Mouse (Mus musculus) forebrain, embryonic 12.5 days (tissue): ENCODE measurements around the gene Ankrd50. TPM values are rescaled to one million over a fixed set of nuclear protein-coding genes. Genes with fewer than 3 reads are reported as not detected.

Experiments
- ATAC-seq: fragments of 200-750 bp; cut with Nextera tagmentation; 2 replicates; pipeline ENCODE4 v1.8.0; 2017; ENCODE audit warnings: moderate TSS enrichment; ENCODE audit not compliant: low FRiP score
- H3K27ac ChIP-seq: fragments of 300-500 bp; sonication (generic); 2 replicates; pipeline ENCODE4 v1.5.1; 2016; ENCODE audit warnings: mild to moderate bottlenecking
- H3K27me3 ChIP-seq: fragments of 300-500 bp; sonication (generic); 2 replicates; pipeline ENCODE4 v1.6.1; 2016; ENCODE audit warnings: mild to moderate bottlenecking
- H3K36me3 ChIP-seq: fragments of 300-500 bp; sonication (generic); replicated peaks from 2 replicates; pipeline ENCODE4 v1.6.1; 2016; ENCODE audit warnings: mild to moderate bottlenecking
- H3K4me1 ChIP-seq: fragments of 300-500 bp; sonication (generic); 2 replicates; pipeline ENCODE4 v1.6.1; 2016
- H3K4me2 ChIP-seq: fragments of 300-500 bp; sonication (generic); 2 replicates; pipeline ENCODE4 v1.6.1; 2016; ENCODE audit warnings: mild to moderate bottlenecking, moderate library complexity
- H3K4me3 ChIP-seq: fragments of 300-500 bp; sonication (generic); replicated peaks from 2 replicates; pipeline ENCODE4 v1.5.1; 2016; ENCODE audit warnings: mild to moderate bottlenecking
- H3K9ac ChIP-seq: fragments of 300-500 bp; sonication (generic); 2 replicates; pipeline ENCODE4 v1.6.1; 2016; ENCODE audit warnings: mild to moderate bottlenecking
- H3K9me3 ChIP-seq: fragments of 300-500 bp; sonication (generic); 2 replicates; pipeline ENCODE4 v1.6.1; 2016
- WGBS: fragments of 180-500 bp; shearing (Covaris S2); methylation state at CpG from one replicate; pipeline ENCODE4 v1.1.7; 2016; 5-methylcytosine and 5-hydroxymethylcytosine counted together
- polyA plus RNA-seq: library from polyadenylated mRNA; unstranded; fragments of >200 nt; fragmentation: Nextera tagmentation; extraction: Ambion mirVana; gene quantifications from 2 replicates; pipeline ENCODE4 v1.2.1, GENCODE M21; 2016

The Ankrd50 gene
- polyA plus RNA-seq, 1 experiment from 2014 or later, result 36.2 TPM

GRCm38 (mm10) chr3:38490720-38491119 is 6.1 kb upstream of the Ankrd50 start:
- no peak overlapping the region for H3K9ac ChIP-seq
- no peak overlapping the region for H3K27ac ChIP-seq
- no peak for ATAC-seq
- H3K36me3 ChIP-seq, result no peaks in the 10 kb centered on the region
- H3K4me1 ChIP-seq, result no peaks in the 10 kb centered on the region
- H3K9me3 ChIP-seq, result no peaks in the 10 kb centered on the region
- H3K4me3 ChIP-seq, result no peak overlapping the region
- peaks cover 6% of the 10 kb centered on the region; the same call in 1 of the 2 replicates for H3K27me3 ChIP-seq
- H3K4me2 ChIP-seq, result no peak overlapping the region
- 90% methylated on average over 2 of the region's 2 CpGs for WGBS

DNA sequence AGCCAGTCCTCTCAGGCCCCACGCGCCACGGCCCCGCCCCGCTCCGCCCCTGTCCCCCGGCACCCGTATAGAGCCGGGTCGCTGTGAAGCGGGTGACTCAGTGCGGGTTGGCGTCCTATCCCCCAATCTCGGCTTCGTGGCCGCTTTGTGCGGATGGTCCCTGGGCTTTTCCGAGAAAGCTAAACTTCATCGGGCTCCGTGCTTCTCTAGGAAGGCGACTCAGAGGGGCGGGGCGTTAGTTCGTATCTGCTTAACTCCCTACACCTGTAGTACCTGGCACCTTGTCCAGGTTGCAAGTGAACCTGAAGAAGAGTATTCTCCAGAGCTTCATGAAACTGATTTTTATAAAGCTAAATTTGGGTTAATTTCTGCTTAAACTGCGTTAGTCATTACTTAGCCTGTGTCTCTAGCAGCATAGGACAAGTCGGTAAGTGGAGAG is 482 bp upstream of the Ankrd50 start:
- Histone ChIP-seq H3K4me3 (peak overlapping the region; percentile 94), H3K27me3 (peaks cover 6% of the 10 kb centered on the region; the same call in 1 of the 2 replicates), H3K4me1 (peaks cover 35% of the 10 kb centered on the region), H3K36me3 (peaks cover 5% of the 10 kb centered on the region; the same call in 1 of the 2 replicates), H3K9ac (0 out of 2 replicates have a peak overlapping the region, but pooled peaks have one; percentile 4), H3K27ac (peak overlapping the region; percentile 94), H3K4me2 (peak overlapping the region; percentile 79), H3K9me3 (no peaks in the 10 kb centered on the region)
- WGBS, result 3% methylated on average over 26 of the region's 26 CpGs
- ATAC-seq, result no peak; the same call in 1 of the 2 replicates

GRCm38 (mm10) chr3:38483551-38483950 is 1.1 kb downstream of the Ankrd50 start:
- H3K4me1 ChIP-seq, result peaks cover 48% of the 10 kb centered on the region

GRCm38 (mm10) chr3:38482749-38483148 is 1.9 kb downstream of the Ankrd50 start:
- 36% methylated on average over 11 of the region's 11 CpGs for WGBS
- peak overlapping the region; percentile 94 for H3K9ac ChIP-seq
- H3K9me3 ChIP-seq, result no peaks in the 10 kb centered on the region
- H3K4me3 ChIP-seq, result peak overlapping the region; percentile 94
- no peaks in the 10 kb centered on the region for H3K27me3 ChIP-seq
- H3K27ac ChIP-seq, result 0 out of 2 replicates have a peak overlapping the region, but pooled peaks have one; percentile 14
- H3K36me3 ChIP-seq, result peaks cover 17% of the 10 kb centered on the region
- peak overlapping the region; percentile 79 for H3K4me2 ChIP-seq
- no peak for ATAC-seq
- peaks cover 56% of the 10 kb centered on the region for H3K4me1 ChIP-seq

More at GRCm38 (mm10) chr3:38483551-38483950, 1.1 kb downstream of the Ankrd50 start:
- Histone ChIP-seq H3K36me3 (peaks cover 17% of the 10 kb centered on the region), H3K27ac (peak overlapping the region; percentile 14; the same call in 1 of the 2 replicates), H3K9me3 (no peaks in the 10 kb centered on the region), H3K4me2 (peak overlapping the region; percentile 79), H3K27me3 (no peaks in the 10 kb centered on the region), H3K4me3 (peak overlapping the region; percentile 94), H3K9ac (peak overlapping the region; percentile 94)
- WGBS, result 29% methylated on average over 10 of the region's 10 CpGs
- no peak for ATAC-seq

DNA sequence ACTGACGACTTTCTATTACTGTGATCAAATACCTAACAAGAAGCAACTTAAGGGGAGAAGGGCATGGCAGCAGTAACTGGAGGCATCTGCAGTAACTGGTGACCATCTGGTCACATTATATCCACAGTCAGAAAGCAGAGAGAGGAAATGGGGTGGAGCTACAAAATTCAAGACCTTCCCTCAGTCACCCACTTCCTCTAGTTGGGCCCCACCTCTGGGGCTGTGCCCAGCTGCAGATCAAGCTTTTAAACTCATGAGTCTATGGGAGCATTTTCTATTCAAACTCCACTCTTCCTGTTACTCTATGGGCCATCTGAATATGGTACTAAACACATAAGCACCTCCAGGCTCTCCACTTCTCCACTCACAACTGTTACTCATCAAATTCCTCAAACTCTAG is 3.5 kb downstream of the Ankrd50 start:
- Histone ChIP-seq H3K4me2 (peak overlapping the region; percentile 43), H3K27me3 (no peaks in the 10 kb centered on the region), H3K9me3 (no peaks in the 10 kb centered on the region), H3K4me1 (peaks cover 67% of the 10 kb centered on the region), H3K27ac (no peak overlapping the region), H3K4me3 (peak overlapping the region; percentile 26), H3K36me3 (peaks cover 17% of the 10 kb centered on the region), H3K9ac (no peak overlapping the region)
- ATAC-seq, result no peak
- 61% methylated on average over 1 of the region's 1 CpGs for WGBS

- H3K36me3 ChIP-seq, result peaks cover 19% of the 10 kb centered on the region
- no peak overlapping the region for H3K4me3 ChIP-seq
- 44% methylated on average over 1 of the region's 1 CpGs for WGBS
- no peak overlapping the region for H3K9ac ChIP-seq
- ATAC-seq, result no peak
- H3K4me2 ChIP-seq, result 0 out of 2 replicates have a peak overlapping the region, but pooled peaks have one; percentile 0
- H3K4me1 ChIP-seq, result peaks cover 78% of the 10 kb centered on the region
- H3K9me3 ChIP-seq, result no peaks in the 10 kb centered on the region
- H3K27me3 ChIP-seq, result no peaks in the 10 kb centered on the region
- H3K27ac ChIP-seq, result 0 out of 2 replicates have a peak overlapping the region, but pooled peaks have one; percentile 0
These were observed 6.7 kb downstream of the Ankrd50 start for GRCm38 (mm10) chr3:38477936-38478335.

DNA sequence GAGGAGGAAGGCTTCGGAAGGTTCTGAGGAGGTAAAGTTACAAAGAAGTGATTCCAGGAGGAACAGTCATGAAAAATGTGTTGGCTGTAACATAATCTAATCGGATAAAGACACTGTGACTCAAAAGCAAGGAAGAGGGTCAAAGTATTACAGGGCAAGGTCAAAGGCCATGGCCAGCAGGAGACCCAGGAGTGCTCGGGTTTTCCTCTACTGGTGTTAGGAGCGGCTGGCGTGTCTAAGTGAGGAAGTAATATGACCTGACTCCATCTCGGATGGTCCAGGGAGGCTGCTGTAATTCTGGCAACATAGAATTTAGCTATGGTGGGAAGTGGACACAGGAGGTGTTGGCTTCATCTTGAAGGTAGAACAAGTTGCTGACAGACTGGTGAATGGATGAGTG is 9.1 kb downstream of the Ankrd50 start:
- Histone ChIP-seq H3K4me2 (no peak overlapping the region), H3K36me3 (peaks cover 16% of the 10 kb centered on the region), H3K9ac (no peak overlapping the region), H3K9me3 (no peaks in the 10 kb centered on the region), H3K27me3 (no peaks in the 10 kb centered on the region), H3K4me1 (peaks cover 60% of the 10 kb centered on the region), H3K27ac (no peak overlapping the region), H3K4me3 (no peak overlapping the region)
- 82% methylated on average over 6 of the region's 6 CpGs for WGBS
- ATAC-seq, result no peak

GRCm38 (mm10) chr3:38473138-38473537 is 11.5 kb downstream of the Ankrd50 start:
- no peaks in the 10 kb centered on the region for H3K27me3 ChIP-seq
- H3K4me2 ChIP-seq, result no peak overlapping the region
- no peak overlapping the region for H3K9ac ChIP-seq
- peaks cover 2% of the 10 kb centered on the region for H3K36me3 ChIP-seq
- no peak overlapping the region for H3K4me3 ChIP-seq
- H3K9me3 ChIP-seq, result no peaks in the 10 kb centered on the region
- peaks cover 38% of the 10 kb centered on the region for H3K4me1 ChIP-seq
- ATAC-seq, result no peak
- no peak overlapping the region for H3K27ac ChIP-seq
- WGBS, result 83% methylated on average over 4 of the region's 4 CpGs

GRCm38 (mm10) chr3:38471516-38471915 is 13.1 kb downstream of the Ankrd50 start:
- Histone ChIP-seq H3K36me3 (peaks cover 6% of the 10 kb centered on the region; the same call in 1 of the 2 replicates), H3K4me1 (peaks cover 31% of the 10 kb centered on the region)
- ATAC-seq, result no peak

GRCm38 (mm10) chr3:38468131-38468530 is 16.5 kb downstream of the Ankrd50 start:
- Histone ChIP-seq H3K9me3 (no peaks in the 10 kb centered on the region), H3K4me2 (no peak overlapping the region), H3K4me1 (peaks cover 8% of the 10 kb centered on the region; the same call in 1 of the 2 replicates), H3K27ac (no peak overlapping the region), H3K27me3 (no peaks in the 10 kb centered on the region), H3K36me3 (0 out of 2 replicates have a peak, but pooled peaks cover 4% of the 10 kb centered on the region), H3K9ac (no peak overlapping the region), H3K4me3 (no peak overlapping the region)
- whole genome bisulfite sequencing, result 95% methylated on average over 8 of the region's 8 CpGs
- no peak for ATAC-seq

More at GRCm38 (mm10) chr3:38471516-38471915, 13.1 kb downstream of the Ankrd50 start:
- no peak overlapping the region for H3K9ac ChIP-seq
- H3K27ac ChIP-seq, result no peak overlapping the region
- H3K4me3 ChIP-seq, result no peak overlapping the region
- H3K4me2 ChIP-seq, result no peak overlapping the region
- H3K27me3 ChIP-seq, result no peaks in the 10 kb centered on the region
- no peaks in the 10 kb centered on the region for H3K9me3 ChIP-seq

DNA sequence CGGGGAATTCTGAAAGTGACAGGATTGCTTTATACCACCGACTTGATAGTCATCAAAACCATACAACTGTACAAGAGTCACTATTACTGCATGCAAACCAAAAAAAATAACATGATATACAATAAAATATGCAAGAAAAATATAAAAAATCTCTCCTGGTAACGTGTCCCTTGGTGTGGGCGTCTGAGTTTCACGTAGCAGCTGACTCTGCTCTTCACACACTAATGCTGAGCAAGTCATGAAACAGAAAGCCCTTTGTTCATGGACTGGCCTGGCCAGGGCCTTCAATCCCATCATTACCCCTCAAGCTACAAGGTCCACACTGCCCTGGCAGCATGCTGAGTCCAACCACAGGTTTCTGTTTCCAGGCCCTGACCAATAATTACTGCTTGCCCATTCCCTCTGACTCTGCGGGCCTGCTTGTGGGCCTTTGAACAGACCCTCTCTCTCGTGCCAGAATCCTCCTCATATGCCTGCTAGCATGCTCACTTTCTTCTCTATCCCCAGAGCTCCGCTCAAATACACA is 17.7 kb downstream of the Ankrd50 start:
- H3K27me3 ChIP-seq, result no peaks in the 10 kb centered on the region
- no peak overlapping the region for H3K4me3 ChIP-seq
- WGBS, result 82% methylated on average over 8 of the region's 8 CpGs
- H3K36me3 ChIP-seq, result peaks cover 15% of the 10 kb centered on the region
- H3K27ac ChIP-seq, result no peak overlapping the region
- no peak for ATAC-seq
- H3K9me3 ChIP-seq, result no peaks in the 10 kb centered on the region
- no peak overlapping the region for H3K9ac ChIP-seq
- peaks cover 8% of the 10 kb centered on the region; the same call in 1 of the 2 replicates for H3K4me1 ChIP-seq
- H3K4me2 ChIP-seq, result no peak overlapping the region

DNA sequence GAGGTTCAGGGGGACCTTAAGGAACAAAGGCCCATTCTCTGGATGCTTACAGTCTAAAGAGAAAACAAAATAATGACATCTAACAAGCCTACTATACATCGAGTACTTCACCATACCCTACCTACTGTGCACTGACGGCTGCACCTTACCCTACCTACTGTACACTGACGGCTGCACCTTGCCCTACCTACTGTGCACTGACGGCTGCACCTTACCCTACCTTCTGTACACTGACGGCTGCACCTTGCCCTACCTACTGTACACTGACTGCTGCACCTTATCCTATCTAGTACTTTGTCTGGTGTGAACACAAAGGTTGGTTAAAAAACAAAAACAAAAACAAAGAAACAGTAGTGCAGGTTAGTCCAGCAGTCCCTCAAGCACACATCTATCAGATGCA is 18.5 kb downstream of the Ankrd50 start:
- no peaks in the 10 kb centered on the region for H3K27me3 ChIP-seq
- 91% methylated on average over 5 of the region's 5 CpGs for WGBS
- H3K4me1 ChIP-seq, result peaks cover 7% of the 10 kb centered on the region; the same call in 1 of the 2 replicates
- peaks cover 23% of the 10 kb centered on the region for H3K36me3 ChIP-seq
- no peak overlapping the region for H3K4me2 ChIP-seq
- no peak overlapping the region for H3K9ac ChIP-seq
- H3K27ac ChIP-seq, result no peak overlapping the region
- no peak for ATAC-seq
- H3K9me3 ChIP-seq, result no peaks in the 10 kb centered on the region
- no peak overlapping the region for H3K4me3 ChIP-seq

- no peaks in the 10 kb centered on the region for H3K27me3 ChIP-seq
- H3K4me3 ChIP-seq, result no peak overlapping the region
- 96% methylated on average over 2 of the region's 2 CpGs for WGBS
- H3K4me1 ChIP-seq, result peaks cover 5% of the 10 kb centered on the region; the same call in 1 of the 2 replicates
- H3K9ac ChIP-seq, result no peak overlapping the region
- no peak overlapping the region for H3K27ac ChIP-seq
- no peak for ATAC-seq
- H3K4me2 ChIP-seq, result no peak overlapping the region
- H3K9me3 ChIP-seq, result no peaks in the 10 kb centered on the region
- peaks cover 44% of the 10 kb centered on the region for H3K36me3 ChIP-seq
These were observed 21.5 kb downstream of the Ankrd50 start for GRCm38 (mm10) chr3:38463149-38463548.
